Mouse (Mus musculus): ENCODE data around the gene Zwint. TPM values are rescaled to one million over a fixed set of nuclear protein-coding genes. Genes with fewer than 3 reads are reported as not detected.

The Zwint gene
- total RNA-seq, 1 experiment = 174 TPM

- peaks cover 5% of the 10 kb centered on the region for H3K36me3 ChIP-seq (ENCODE audit: control insufficient read depth, insufficient read depth, low read length, poor library complexity, severe bottlenecking)
- no peak overlapping the region for H3K4me3 ChIP-seq (ENCODE audit: insufficient read depth in 1 of 2, low read depth in 1 of 2, low read length in 2 of 2, poor library complexity in 1 of 2, severe bottlenecking in 1 of 2)
- H3K9me3 ChIP-seq (ENCODE audit: control insufficient read depth, insufficient read depth, low read depth, low read length) = no peaks in the 10 kb centered on the region
- H3K9ac ChIP-seq (ENCODE audit: insufficient read depth, low read depth, low read length, poor library complexity, severe bottlenecking) = no peak overlapping the region
- no peak for DNase-seq (ENCODE audit: low read depth, low spot score)
- no peak overlapping the region for H3K27ac ChIP-seq (ENCODE audit: insufficient read depth, low read depth, low read length, poor library complexity, severe bottlenecking)
- TF ChIP-seq CHD2 (IDR thresholded peaks at IDR 0.05; ENCODE audit: low read depth, low read length) (no peak), HCFC1 (IDR thresholded peaks at IDR 0.05; ENCODE audit: borderline replicate concordance, insufficient read depth, low read length) (no peak), ZC3H11A (IDR thresholded peaks at IDR 0.05; ENCODE audit: borderline replicate concordance, low read depth, low read length) (no peak), MAFK (IDR thresholded peaks at IDR 0.05; ENCODE audit: insufficient read depth, low read depth, low read length) (no peak)
- H3K4me1 ChIP-seq (ENCODE audit: control insufficient read depth in 2 of 2, insufficient read depth in 2 of 2, low read length in 2 of 2, poor library complexity in 1 of 2) = no peaks in the 10 kb centered on the region
- in situ Hi-C loops (cut with MboI; ENCODE audit: low sequenced_read_pairs in 2 of 2, unreplicated experiment in 2 of 2) = no loop called here
Observed at GRCm38 (mm10) chr10:72669086-72669485, 14.4 kb downstream of the Zwint start.

GRCm38 (mm10) chr10:72675971-72676370 is 21.3 kb downstream of the Zwint start:
- H3K27ac ChIP-seq (ENCODE audit: insufficient read depth, low read depth, low read length, poor library complexity, severe bottlenecking) = no peak overlapping the region
- in situ Hi-C loops (cut with MboI; ENCODE audit: low sequenced_read_pairs in 2 of 2, unreplicated experiment in 2 of 2) = no loop called here
- TF ChIP-seq CHD2 (IDR thresholded peaks at IDR 0.05; ENCODE audit: low read depth, low read length) = no peak
- no peak for TF ChIP-seq ZC3H11A (IDR thresholded peaks at IDR 0.05; ENCODE audit: borderline replicate concordance, low read depth, low read length)
- no peak for TF ChIP-seq MAFK (IDR thresholded peaks at IDR 0.05; ENCODE audit: insufficient read depth, low read depth, low read length)
- no peak for TF ChIP-seq ZNF384 (IDR thresholded peaks at IDR 0.05; ENCODE audit: low read depth, low read length)
- no peak for TF ChIP-seq HCFC1 (IDR thresholded peaks at IDR 0.05; ENCODE audit: borderline replicate concordance, insufficient read depth, low read length)

GRCm38 (mm10) chr10:72676550-72676949 is 21.9 kb downstream of the Zwint start:
- H3K4me1 ChIP-seq (ENCODE audit: control insufficient read depth in 2 of 2, insufficient read depth in 2 of 2, low read length in 2 of 2, poor library complexity in 1 of 2) = no peaks in the 10 kb centered on the region
- H3K27ac ChIP-seq (ENCODE audit: insufficient read depth, low read depth, low read length, poor library complexity, severe bottlenecking) = no peak overlapping the region
- peaks cover 3% of the 10 kb centered on the region; the same call in 1 of the 2 replicates for H3K36me3 ChIP-seq (ENCODE audit: control insufficient read depth, insufficient read depth, low read length, poor library complexity, severe bottlenecking)
- in situ Hi-C loops (cut with MboI; ENCODE audit: low sequenced_read_pairs in 2 of 2, unreplicated experiment in 2 of 2) = no loop called here
- TF ChIP-seq HCFC1 (IDR thresholded peaks at IDR 0.05; ENCODE audit: borderline replicate concordance, insufficient read depth, low read length) (no peak), MAFK (IDR thresholded peaks at IDR 0.05; ENCODE audit: insufficient read depth, low read depth, low read length) (no peak), CHD2 (IDR thresholded peaks at IDR 0.05; ENCODE audit: low read depth, low read length) (no peak), ZC3H11A (IDR thresholded peaks at IDR 0.05; ENCODE audit: borderline replicate concordance, low read depth, low read length) (no peak), ZNF384 (IDR thresholded peaks at IDR 0.05; ENCODE audit: low read depth, low read length) (no peak)
- no peaks in the 10 kb centered on the region for H3K9me3 ChIP-seq (ENCODE audit: control insufficient read depth, insufficient read depth, low read depth, low read length)
- no peak overlapping the region for H3K4me3 ChIP-seq (ENCODE audit: insufficient read depth in 1 of 2, low read depth in 1 of 2, low read length in 2 of 2, poor library complexity in 1 of 2, severe bottlenecking in 1 of 2)
- no peak overlapping the region for H3K9ac ChIP-seq (ENCODE audit: insufficient read depth, low read depth, low read length, poor library complexity, severe bottlenecking)
- DNase-seq (ENCODE audit: low read depth, low spot score) = no peak

More at GRCm38 (mm10) chr10:72675971-72676370, 21.3 kb downstream of the Zwint start:
- no peak for DNase-seq (ENCODE audit: low read depth, low spot score)
- Histone ChIP-seq H3K36me3 (ENCODE audit: control insufficient read depth, insufficient read depth, low read length, poor library complexity, severe bottlenecking) (peaks cover 3% of the 10 kb centered on the region; the same call in 1 of the 2 replicates), H3K4me1 (ENCODE audit: control insufficient read depth in 2 of 2, insufficient read depth in 2 of 2, low read length in 2 of 2, poor library complexity in 1 of 2) (no peaks in the 10 kb centered on the region), H3K9me3 (ENCODE audit: control insufficient read depth, insufficient read depth, low read depth, low read length) (no peaks in the 10 kb centered on the region), H3K4me3 (ENCODE audit: insufficient read depth in 1 of 2, low read depth in 1 of 2, low read length in 2 of 2, poor library complexity in 1 of 2, severe bottlenecking in 1 of 2) (no peak overlapping the region), H3K9ac (ENCODE audit: insufficient read depth, low read depth, low read length, poor library complexity, severe bottlenecking) (no peak overlapping the region)

GRCm38 (mm10) chr10:72679086-72679485 is 24.4 kb downstream of the Zwint start:
- H3K9me3 ChIP-seq (ENCODE audit: control insufficient read depth, insufficient read depth, low read depth, low read length) = no peaks in the 10 kb centered on the region
- in situ Hi-C loops (cut with MboI; ENCODE audit: low sequenced_read_pairs in 2 of 2, unreplicated experiment in 2 of 2) = no loop called here

GRCm38 (mm10) chr10:72701092-72701491 is 46.4 kb downstream of the Zwint start:
- in situ Hi-C loops (cut with MboI; ENCODE audit: low sequenced_read_pairs in 2 of 2, unreplicated experiment in 2 of 2) = no loop called here
- H3K27ac ChIP-seq (ENCODE audit: insufficient read depth, low read depth, low read length, poor library complexity, severe bottlenecking) = no peak overlapping the region
- no peak overlapping the region for H3K4me3 ChIP-seq (ENCODE audit: insufficient read depth in 1 of 2, low read depth in 1 of 2, low read length in 2 of 2, poor library complexity in 1 of 2, severe bottlenecking in 1 of 2)
- no peaks in the 10 kb centered on the region for H3K4me1 ChIP-seq (ENCODE audit: control insufficient read depth in 2 of 2, insufficient read depth in 2 of 2, low read length in 2 of 2, poor library complexity in 1 of 2)
- no peaks in the 10 kb centered on the region for H3K36me3 ChIP-seq (ENCODE audit: control insufficient read depth, insufficient read depth, low read length, poor library complexity, severe bottlenecking)
- no peak overlapping the region for H3K9ac ChIP-seq (ENCODE audit: insufficient read depth, low read depth, low read length, poor library complexity, severe bottlenecking)
- TF ChIP-seq ZC3H11A (IDR thresholded peaks at IDR 0.05; ENCODE audit: borderline replicate concordance, low read depth, low read length) (no peak), CHD2 (IDR thresholded peaks at IDR 0.05; ENCODE audit: low read depth, low read length) (no peak), ZNF384 (IDR thresholded peaks at IDR 0.05; ENCODE audit: low read depth, low read length) (no peak), MAFK (IDR thresholded peaks at IDR 0.05; ENCODE audit: insufficient read depth, low read depth, low read length) (no peak), HCFC1 (IDR thresholded peaks at IDR 0.05; ENCODE audit: borderline replicate concordance, insufficient read depth, low read length) (no peak)
- no peaks in the 10 kb centered on the region for H3K9me3 ChIP-seq (ENCODE audit: control insufficient read depth, insufficient read depth, low read depth, low read length)
- DNase-seq (ENCODE audit: low read depth, low spot score) = no peak

More at GRCm38 (mm10) chr10:72679086-72679485, 24.4 kb downstream of the Zwint start:
- no peak for TF ChIP-seq CHD2 (IDR thresholded peaks at IDR 0.05; ENCODE audit: low read depth, low read length)
- TF ChIP-seq MAFK (IDR thresholded peaks at IDR 0.05; ENCODE audit: insufficient read depth, low read depth, low read length) = no peak
- TF ChIP-seq ZNF384 (IDR thresholded peaks at IDR 0.05; ENCODE audit: low read depth, low read length) = no peak
- no peak for TF ChIP-seq ZC3H11A (IDR thresholded peaks at IDR 0.05; ENCODE audit: borderline replicate concordance, low read depth, low read length)
- no peak for TF ChIP-seq HCFC1 (IDR thresholded peaks at IDR 0.05; ENCODE audit: borderline replicate concordance, insufficient read depth, low read length)
- H3K36me3 ChIP-seq (ENCODE audit: control insufficient read depth, insufficient read depth, low read length, poor library complexity, severe bottlenecking) = peaks cover 3% of the 10 kb centered on the region; the same call in 1 of the 2 replicates
- H3K4me1 ChIP-seq (ENCODE audit: control insufficient read depth in 2 of 2, insufficient read depth in 2 of 2, low read length in 2 of 2, poor library complexity in 1 of 2) = no peaks in the 10 kb centered on the region
- no peak overlapping the region for H3K27ac ChIP-seq (ENCODE audit: insufficient read depth, low read depth, low read length, poor library complexity, severe bottlenecking)
- no peak for DNase-seq (ENCODE audit: low read depth, low spot score)
- H3K9ac ChIP-seq (ENCODE audit: insufficient read depth, low read depth, low read length, poor library complexity, severe bottlenecking) = no peak overlapping the region
- no peak overlapping the region for H3K4me3 ChIP-seq (ENCODE audit: insufficient read depth in 1 of 2, low read depth in 1 of 2, low read length in 2 of 2, poor library complexity in 1 of 2, severe bottlenecking in 1 of 2)
